Mouse (Mus musculus) heart, postnatal 0 days (tissue): ENCODE data around the gene Nfia. TPM values are rescaled to one million over a fixed set of nuclear protein-coding genes. Genes with fewer than 3 reads are reported as not detected.

ENCODE experiments used
- ATAC-seq: fragments of 200-750 bp; cut with Nextera tagmentation; 2 replicates; pipeline ENCODE4 v1.8.0; 2017; ENCODE audit warnings: low read depth, moderate number of reproducible peaks, moderate library complexity; ENCODE audit not compliant: insufficient read depth
- DNase-seq: peaks from one replicate; pipeline ENCODE4 v3.0.0-alpha.2; 2016; ENCODE audit warnings: low spot score
- H3K27ac ChIP-seq: fragments of 300-500 bp; sonication (generic); 2 replicates; pipeline ENCODE4 v1.5.1; 2014; ENCODE audit warnings: low read depth, mild to moderate bottlenecking
- H3K27me3 ChIP-seq: fragments of 300-500 bp; sonication (generic); 2 replicates; pipeline ENCODE4 v1.6.1; 2014; ENCODE audit warnings: low read length, mixed read lengths; ENCODE audit not compliant: control insufficient read depth, insufficient read depth
- H3K36me3 ChIP-seq: fragments of 300-500 bp; sonication (generic); replicated peaks from 2 replicates; pipeline ENCODE4 v1.6.1; 2014; ENCODE audit warnings: low read length, mixed read lengths; ENCODE audit not compliant: control insufficient read depth, insufficient read depth
- H3K4me1 ChIP-seq: fragments of 300-500 bp; sonication (generic); 2 replicates; pipeline ENCODE4 v1.6.1; 2014; ENCODE audit warnings: antibody characterized with exemption; ENCODE audit not compliant: control insufficient read depth, insufficient read depth
- H3K4me2 ChIP-seq: fragments of 300-500 bp; sonication (generic); 2 replicates; pipeline ENCODE4 v1.6.1; 2014; ENCODE audit warnings: low read depth, mild to moderate bottlenecking, low read length, moderate library complexity
- H3K4me3 ChIP-seq: fragments of 300-500 bp; sonication (generic); 2 replicates; pipeline ENCODE4 v1.5.1; 2014; ENCODE audit warnings: low read depth, low read length
- H3K9ac ChIP-seq: fragments of 300-500 bp; sonication (generic); replicated peaks from 2 replicates; pipeline ENCODE4 v1.6.1; 2014; ENCODE audit warnings: low read depth, low read length, mixed read lengths
- H3K9me3 ChIP-seq: fragments of 300-500 bp; sonication (generic); replicated peaks from 2 replicates; pipeline ENCODE4 v1.6.1; 2016; ENCODE audit warnings: low read length; ENCODE audit not compliant: control insufficient read depth
- CTCF ChIP-seq: IDR thresholded peaks from 2 replicates; pipeline ENCODE4 v1.5.1; 2016; ENCODE audit warnings: antibody characterized with exemption, control low read depth, low read depth
- EP300 ChIP-seq: IDR thresholded peaks from 2 replicates; pipeline ENCODE4 v1.6.1; 2016; ENCODE audit warnings: antibody characterized with exemption, low read depth
- WGBS: fragments of 180-500 bp; shearing (Covaris S2); extraction: QIAGEN DNeasy Blood & Tissue Kit; methylation state at CpG from one replicate; pipeline ENCODE4 v1.1.7; 2014; 5-methylcytosine and 5-hydroxymethylcytosine counted together
- polyA plus RNA-seq: library from polyadenylated mRNA; unstranded; fragments of >200 nt; fragmentation: Nextera tagmentation; extraction: Ambion mirVana; gene quantifications from 2 replicates; pipeline ENCODE4 v1.2.1, GENCODE M21; 2015
- total RNA-seq: library from RNA; depleted of rRNA; stranded (reverse); fragments of >200 nt; gene quantifications from 2 replicates; pipeline ENCODE4 v1.2.3, GENCODE M21; 2014; ENCODE audit warnings: low replicate concordance

The Nfia gene
- total and polyA plus RNA-seq, 2 experiments from 2014 or later: 53.8 to 114 TPM

DNA sequence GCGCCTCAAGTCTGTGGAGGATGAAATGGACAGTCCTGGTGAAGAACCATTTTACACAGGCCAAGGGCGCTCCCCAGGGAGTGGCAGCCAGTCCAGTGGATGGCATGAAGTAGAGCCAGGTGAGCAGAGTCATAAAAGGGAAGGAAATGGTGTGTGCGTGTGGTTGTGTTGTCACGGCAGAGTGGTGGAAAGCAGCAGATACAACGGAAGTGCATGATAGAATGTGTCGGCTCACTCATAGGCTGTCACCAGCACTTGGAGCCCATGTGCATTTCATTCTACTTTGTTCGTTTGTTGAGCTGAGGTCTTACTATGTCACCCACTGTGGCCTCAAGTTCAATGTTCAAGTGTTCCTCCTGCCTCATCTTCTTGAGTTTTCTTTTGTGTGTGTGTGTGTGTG is 248.3 kb downstream of the Nfia start:
- Histone ChIP-seq H3K4me2 (no peak overlapping the region), H3K27ac (no peak overlapping the region), H3K4me1 (no peaks in the 10 kb centered on the region), H3K9ac (no peak overlapping the region), H3K27me3 (no peaks in the 10 kb centered on the region), H3K4me3 (no peak overlapping the region), H3K36me3 (peaks cover 40% of the 10 kb centered on the region), H3K9me3 (no peaks in the 10 kb centered on the region)
- 88% methylated on average over 7 of the region's 7 CpGs for WGBS
- TF ChIP-seq EP300 (no peak), CTCF (no peak)
- DNase-seq (no peak), ATAC-seq (no peak)

DNA sequence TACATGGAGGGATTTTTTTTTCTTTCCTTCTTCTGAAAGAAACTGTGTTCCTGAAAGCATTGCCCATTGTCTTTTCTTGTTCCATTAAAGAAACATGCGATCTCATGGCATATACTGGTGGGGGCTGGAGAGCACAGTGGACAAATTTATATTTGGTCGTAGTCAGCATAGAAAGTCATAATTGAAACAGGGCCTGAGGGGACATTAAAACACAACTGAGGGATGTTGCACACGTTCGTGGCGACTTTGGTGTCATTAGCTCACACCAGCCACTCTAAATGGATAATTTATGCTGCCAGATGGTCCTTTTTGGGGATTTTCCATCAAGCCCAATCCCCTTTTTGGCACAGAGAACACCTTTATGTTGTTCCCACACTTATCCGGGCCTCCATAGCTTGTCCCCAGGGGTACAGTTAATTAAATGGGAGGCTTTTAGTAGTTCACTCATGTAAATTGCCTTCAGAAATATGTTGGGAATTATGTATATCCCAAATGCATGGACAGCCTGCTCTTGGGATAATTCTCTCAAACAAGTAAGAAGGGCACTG is 250.8 kb downstream of the Nfia start:
- ATAC-seq (no peak), DNase-seq (no peak)
- Histone ChIP-seq H3K4me3 (no peak overlapping the region), H3K36me3 (peaks cover 25% of the 10 kb centered on the region), H3K4me1 (no peaks in the 10 kb centered on the region), H3K9me3 (no peaks in the 10 kb centered on the region), H3K4me2 (no peak overlapping the region), H3K27ac (no peak overlapping the region), H3K27me3 (no peaks in the 10 kb centered on the region), H3K9ac (no peak overlapping the region)
- 94% methylated on average over 6 of the region's 6 CpGs for WGBS
- no peak for TF ChIP-seq CTCF
- no peak for TF ChIP-seq EP300

- Histone ChIP-seq H3K36me3 (0 out of 2 replicates have a peak, but pooled peaks cover 2% of the 10 kb centered on the region), H3K9me3 (no peaks in the 10 kb centered on the region), H3K27me3 (no peaks in the 10 kb centered on the region), H3K9ac (no peak overlapping the region), H3K4me2 (no peak overlapping the region), H3K27ac (no peak overlapping the region), H3K4me3 (no peak overlapping the region), H3K4me1 (no peaks in the 10 kb centered on the region)
- TF ChIP-seq CTCF (no peak), EP300 (no peak)
- DNase-seq: no peak
- 90% methylated on average over 4 of the region's 4 CpGs for WGBS
- no peak for ATAC-seq
Measured at GRCm38 (mm10) chr4:98027412-98027811, 254.9 kb downstream of the Nfia start.

DNA sequence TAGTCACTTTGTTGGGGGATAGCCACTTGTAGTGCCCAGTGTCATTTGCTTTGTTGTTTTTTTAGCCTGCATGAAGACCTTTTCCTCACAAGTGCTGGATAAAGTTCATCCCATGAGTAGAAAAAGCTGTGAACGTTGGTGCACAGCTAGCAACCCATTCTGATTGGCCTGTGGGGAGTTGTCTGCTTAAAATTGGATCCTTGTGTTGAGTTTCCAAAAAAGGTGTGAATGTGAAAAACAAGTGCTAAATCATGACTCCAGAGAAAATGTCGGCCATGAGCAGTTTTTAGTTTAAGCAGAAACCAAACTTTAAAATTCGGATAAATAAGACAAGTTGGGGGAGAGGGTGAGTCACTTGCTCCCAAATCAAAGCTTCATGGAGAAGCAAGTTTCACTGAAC is 259.3 kb downstream of the Nfia start:
- 66% methylated on average over 3 of the region's 3 CpGs for WGBS
- Histone ChIP-seq H3K4me3 (no peak overlapping the region), H3K4me2 (no peak overlapping the region), H3K4me1 (no peaks in the 10 kb centered on the region), H3K27ac (no peak overlapping the region), H3K27me3 (no peaks in the 10 kb centered on the region), H3K36me3 (no peaks in the 10 kb centered on the region), H3K9ac (no peak overlapping the region), H3K9me3 (no peaks in the 10 kb centered on the region)
- ATAC-seq (no peak), DNase-seq (no peak)
- TF ChIP-seq CTCF (no peak), EP300 (no peak)

- H3K27me3 ChIP-seq: no peaks in the 10 kb centered on the region
- H3K4me1 ChIP-seq: no peaks in the 10 kb centered on the region
- DNase-seq (no peak), ATAC-seq (no peak)
- 70% methylated on average over 5 of the region's 5 CpGs for WGBS
- H3K9me3 ChIP-seq: no peaks in the 10 kb centered on the region
- no peak overlapping the region for H3K9ac ChIP-seq
- no peak overlapping the region for H3K4me2 ChIP-seq
- TF ChIP-seq CTCF (no peak), EP300 (no peak)
- no peak overlapping the region for H3K4me3 ChIP-seq
- no peak overlapping the region for H3K27ac ChIP-seq
- H3K36me3 ChIP-seq: no peaks in the 10 kb centered on the region
Measured at GRCm38 (mm10) chr4:98032332-98032731, 259.8 kb downstream of the Nfia start.

DNA sequence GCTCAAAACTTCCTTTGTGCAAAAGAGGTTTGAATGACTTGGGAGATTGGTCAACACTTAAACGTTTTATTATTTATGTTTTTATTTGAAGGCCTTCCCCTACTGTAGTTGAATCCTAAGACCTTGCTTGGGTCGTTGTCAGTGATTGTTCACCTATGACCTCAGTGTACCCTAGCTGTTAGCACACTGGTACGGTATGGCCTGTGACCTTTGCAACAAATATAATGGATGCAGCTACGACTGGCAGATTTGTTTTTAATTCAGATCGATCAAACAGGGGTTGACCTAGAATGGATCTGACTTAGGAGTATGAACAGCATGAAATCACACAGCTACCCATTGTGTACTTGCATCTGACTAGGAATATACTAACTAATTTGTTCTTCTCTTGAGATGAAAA is 266.6 kb downstream of the Nfia start:
- Histone ChIP-seq H3K4me2 (no peak overlapping the region), H3K9me3 (no peaks in the 10 kb centered on the region), H3K27me3 (no peaks in the 10 kb centered on the region), H3K36me3 (0 out of 2 replicates have a peak, but pooled peaks cover 6% of the 10 kb centered on the region), H3K4me3 (no peak overlapping the region), H3K4me1 (no peaks in the 10 kb centered on the region), H3K27ac (no peak overlapping the region), H3K9ac (no peak overlapping the region)
- no peak for ATAC-seq
- DNase-seq: no peak
- TF ChIP-seq CTCF (no peak), EP300 (no peak)
- 77% methylated on average over 5 of the region's 5 CpGs for WGBS
